In genomic region chr9:35316771-35317211, GRCm38 (mm10) we compare ENCODE assay signal across 12 mouse cellular contexts. TPM values are rescaled to one million over a fixed set of nuclear protein-coding genes. Genes with fewer than 3 reads are reported as not detected.
A peak's percentile ranks its signal among the peaks of the same experiment; 100 is the strongest.
DNase-seq lines count a peak whose midpoint lies in the region; ATAC-seq and TF ChIP-seq lines count a peak whose summit lies in the region.
"Had no signal": no experiment of that assay in that cellular context is flagged by ENCODE, and none has a peak within 500 bp of the region (broad histone marks: within the 10 kb centered on the region; RNA-seq: fewer than 3 reads in every experiment).

No protein-coding gene starts in this region.

- DNase-seq in hindbrain, embryonic 10.5 days (ENCODE audit: low spot score), result peak; percentile 54
- no peak for DNase-seq in hindbrain, embryonic 14.5 days (ENCODE audit: low spot score)
- peak; percentile 66 for DNase-seq in embryo, embryonic 9.5 days (ENCODE audit: extremely low spot score)
- no peak for DNase-seq in cerebellum, adult 18-20 months
- no peak for DNase-seq in thymus, postnatal 14 days
- no peak for DNase-seq in cerebellum, postnatal 14 days
- DNase-seq: gastrocnemius, adult 2 months; left cerebral cortex, postnatal 4 days; lung, postnatal 14 days; right cerebral cortex, postnatal 4 days had no signal

- H3K4me1 ChIP-seq in hindbrain, embryonic 10.5 days (replicated peaks), result peaks cover 71% of the 10 kb centered on the region
- peaks cover 9% of the 10 kb centered on the region; the same call in 1 of the 2 replicates for H3K4me1 ChIP-seq in hindbrain, embryonic 14.5 days (replicated peaks; ENCODE audit: control insufficient read depth, insufficient read depth, low read length)
- peaks cover 37% of the 10 kb centered on the region for H3K4me1 ChIP-seq in kidney, embryonic 15.5 days
- peaks cover 25% of the 10 kb centered on the region for H3K4me1 ChIP-seq in olfactory bulb, adult 2 months (ENCODE audit: control insufficient read depth, insufficient read depth, low read length)

- no peak overlapping the region for H3K9ac ChIP-seq in hindbrain, embryonic 14.5 days
- no peak overlapping the region; the same call in 1 of the 2 replicates for H3K9ac ChIP-seq in kidney, embryonic 15.5 days

- H3K9me3 ChIP-seq in hindbrain, embryonic 10.5 days, result no peaks in the 10 kb centered on the region
- no peaks in the 10 kb centered on the region for H3K9me3 ChIP-seq in hindbrain, embryonic 14.5 days (ENCODE audit: control insufficient read depth, low read length)
- H3K9me3 ChIP-seq in kidney, embryonic 15.5 days (replicated peaks), result no peaks in the 10 kb centered on the region

- H3K4me3 ChIP-seq in hindbrain, embryonic 10.5 days, result no peak overlapping the region
- H3K4me3 ChIP-seq in hindbrain, embryonic 14.5 days (replicated peaks; ENCODE audit: low read length), result no peak overlapping the region
- H3K4me3 ChIP-seq in kidney, embryonic 15.5 days (replicated peaks), result no peak overlapping the region
- H3K4me3 ChIP-seq in olfactory bulb, adult 2 months (ENCODE audit: insufficient read depth, low read depth, low read length), result no peak overlapping the region
- H3K4me3 ChIP-seq: gastrocnemius, adult 2 months had no signal

- ATAC-seq in hindbrain, embryonic 14.5 days (ENCODE audit: low FRiP score), result no peak
- ATAC-seq in kidney, embryonic 15.5 days (replicated peaks; ENCODE audit: low FRiP score), result no peak; the same call in 1 of the 2 replicates

- no peak for TF ChIP-seq POLR2A in olfactory bulb, adult 2 months (IDR thresholded peaks at IDR 0.05; ENCODE audit: insufficient read depth, low read depth, low read length)

- H3K27ac ChIP-seq in hindbrain, embryonic 10.5 days, result peak overlapping the region; percentile 81
- H3K27ac ChIP-seq in hindbrain, embryonic 14.5 days, result no peak overlapping the region
- peak overlapping the region; percentile 42 for H3K27ac ChIP-seq in kidney, embryonic 15.5 days
- peak overlapping the region; percentile 69 for H3K27ac ChIP-seq in olfactory bulb, adult 2 months (ENCODE audit: insufficient read depth, low read depth, low read length)
- H3K27ac ChIP-seq: gastrocnemius, adult 2 months had no signal

- no peak overlapping the region for H3K4me2 ChIP-seq in hindbrain, embryonic 14.5 days (replicated peaks)
- H3K4me2 ChIP-seq in kidney, embryonic 15.5 days, result no peak overlapping the region

- H3K27me3 ChIP-seq in hindbrain, embryonic 10.5 days (ENCODE audit: insufficient read depth, poor library complexity, severe bottlenecking), result peaks cover 94% of the 10 kb centered on the region
- H3K27me3 ChIP-seq in hindbrain, embryonic 14.5 days (ENCODE audit: control insufficient read depth, insufficient read depth, low read length), result peaks cover 27% of the 10 kb centered on the region
- 0 out of 2 replicates have a peak, but pooled peaks cover 4% of the 10 kb centered on the region for H3K27me3 ChIP-seq in kidney, embryonic 15.5 days

- 39% methylated on average over 3 of the region's 3 CpGs for WGBS in hindbrain, embryonic 10.5 days
- WGBS in hindbrain, embryonic 14.5 days, result 43% methylated on average over 3 of the region's 3 CpGs
- 36% methylated on average over 3 of the region's 3 CpGs for WGBS in kidney, embryonic 15.5 days
- WGBS in olfactory bulb, adult 2 months, result 57% methylated on average over 3 of the region's 3 CpGs

- no peak for TF ChIP-seq CTCF in olfactory bulb, adult 2 months (IDR thresholded peaks at IDR 0.05; ENCODE audit: insufficient read depth, low read depth, low read length)

- H3K36me3 ChIP-seq in hindbrain, embryonic 10.5 days, result no peaks in the 10 kb centered on the region
- no peaks in the 10 kb centered on the region for H3K36me3 ChIP-seq in hindbrain, embryonic 14.5 days (replicated peaks; ENCODE audit: control insufficient read depth, insufficient read depth)
- H3K36me3 ChIP-seq in kidney, embryonic 15.5 days, result no peaks in the 10 kb centered on the region

RNA-seq across cellular contexts. Expression of gene Rpusd4, which starts 49.1 kb away (rescaled TPM):
- 27.5 and 30.8 TPM in 2 replicates for polyA plus RNA-seq in hindbrain, embryonic 10.5 days (2016; fragmentation: Nextera tagmentation; extraction: Ambion mirVana)
- 18.2 and 20.2 TPM in 2 replicates for polyA plus RNA-seq in hindbrain, embryonic 14.5 days (2014; fragmentation: Nextera tagmentation; extraction: Ambion mirVana)
- 28.9 and 31.5 TPM in 2 replicates for polyA plus RNA-seq in kidney, embryonic 15.5 days (2015; fragmentation: Nextera tagmentation; extraction: Ambion mirVana)
- not detected in 2 replicates for polyA plus RNA-seq in olfactory bulb, adult 2 months (2012; ENCODE audit: insufficient read depth, insufficient read length, low replicate concordance, missing spikeins)

RNA-seq across cellular contexts. Expression of gene Fam118b, which starts 49.2 kb away (rescaled TPM):
- 66.6 and 71.0 TPM in 2 replicates for polyA plus RNA-seq in hindbrain, embryonic 10.5 days (2016; fragmentation: Nextera tagmentation; extraction: Ambion mirVana)
- polyA plus RNA-seq in hindbrain, embryonic 14.5 days (2014; fragmentation: Nextera tagmentation; extraction: Ambion mirVana), result 55.5 and 55.9 TPM in 2 replicates
- polyA plus RNA-seq in kidney, embryonic 15.5 days (2015; fragmentation: Nextera tagmentation; extraction: Ambion mirVana), result 37.6 and 41.2 TPM in 2 replicates
- polyA plus RNA-seq in olfactory bulb, adult 2 months (2012; ENCODE audit: insufficient read depth, insufficient read length, low replicate concordance, missing spikeins), result not detected in 2 replicates

Comparison
In these comparisons a context has a peak if more than half of its experiments do, and no peak if none do; other contexts are left out.
1. DNase-seq: peak in hindbrain, embryonic 10.5 days (single experiment) and embryo, embryonic 9.5 days (single experiment); none in hindbrain, embryonic 14.5 days (single experiment), cerebellum, adult 18-20 months (0 of 2), thymus, postnatal 14 days (single experiment) and cerebellum, postnatal 14 days (0 of 2).
2. RNA of gene Fam118b, which starts 49.2 kb away (polyA plus RNA-seq): 66.6 to 71.0 TPM in hindbrain, embryonic 10.5 days, 55.5 to 55.9 TPM in hindbrain, embryonic 14.5 days and 37.6 to 41.2 TPM in kidney, embryonic 15.5 days; not detected in olfactory bulb, adult 2 months; every median in the first group is over 10 times any median in the second.